Mouse (Mus musculus) liver, postnatal 0 days (tissue): ENCODE data around the gene Camta2. TPM values are rescaled to one million over a fixed set of nuclear protein-coding genes. Genes with fewer than 3 reads are reported as not detected.

Experiments
- ATAC-seq: fragments of 200-750 bp; cut with Nextera tagmentation; 2 replicates; pipeline ENCODE4 v1.8.0; 2017; ENCODE audit warnings: mild to moderate bottlenecking, moderate library complexity
- DNase-seq: peaks from one replicate; pipeline ENCODE4 v3.0.0-alpha.2; 2016
- H3K27ac ChIP-seq: fragments of 300-500 bp; sonication (generic); 2 replicates; pipeline ENCODE4 v1.5.1; 2014; ENCODE audit warnings: antibody characterized with exemption, moderate library complexity, mild to moderate bottlenecking, low read depth
- H3K27me3 ChIP-seq: fragments of 300-500 bp; sonication (generic); 2 replicates; pipeline ENCODE4 v1.6.1; 2014; ENCODE audit warnings: low read length, control low read depth, mixed read lengths; ENCODE audit not compliant: insufficient read depth
- H3K36me3 ChIP-seq: fragments of 300-500 bp; sonication (generic); replicated peaks from 2 replicates; pipeline ENCODE4 v1.6.1; 2014; ENCODE audit warnings: mild to moderate bottlenecking, control low read depth, low read length, moderate library complexity, mixed read lengths; ENCODE audit not compliant: insufficient read depth
- H3K4me1 ChIP-seq: fragments of 300-500 bp; sonication (generic); 2 replicates; pipeline ENCODE4 v1.6.1; 2014; ENCODE audit warnings: antibody characterized with exemption, mild to moderate bottlenecking, control low read depth; ENCODE audit not compliant: insufficient read depth
- H3K4me2 ChIP-seq: fragments of 300-500 bp; sonication (generic); 2 replicates; pipeline ENCODE4 v1.6.1; 2014; ENCODE audit warnings: low read depth, mild to moderate bottlenecking, low read length, moderate library complexity, mixed read lengths
- H3K4me3 ChIP-seq: fragments of 300-500 bp; sonication (generic); 2 replicates; pipeline ENCODE4 v1.5.1; 2014; ENCODE audit warnings: low read depth, low read length
- H3K9ac ChIP-seq: fragments of 300-500 bp; sonication (generic); replicated peaks from 2 replicates; pipeline ENCODE4 v1.6.1; 2014; ENCODE audit warnings: mild to moderate bottlenecking, moderate library complexity
- H3K9me3 ChIP-seq: fragments of 300-500 bp; sonication (generic); 2 replicates; pipeline ENCODE4 v1.6.1; 2016; ENCODE audit warnings: mild to moderate bottlenecking, control low read depth, low read length, mixed read lengths
- CTCF ChIP-seq: sonication (generic); IDR thresholded peaks from 2 replicates; pipeline ENCODE4 v1.5.1; 2016; ENCODE audit warnings: antibody characterized with exemption, low read depth
- EP300 ChIP-seq: IDR thresholded peaks from 2 replicates; pipeline ENCODE4 v1.6.1; 2016; ENCODE audit warnings: antibody characterized with exemption, low read depth, mild to moderate bottlenecking
- WGBS: fragments of 180-500 bp; shearing (Covaris S2); extraction: QIAGEN DNeasy Blood & Tissue Kit; methylation state at CpG from one replicate; pipeline ENCODE4 v1.1.7; 2014; ENCODE audit not compliant: insufficient replicate concordance; 5-methylcytosine and 5-hydroxymethylcytosine counted together
- polyA plus RNA-seq: library from polyadenylated mRNA; unstranded; fragments of >200 nt; fragmentation: Nextera tagmentation; extraction: Ambion mirVana; gene quantifications from 2 replicates; pipeline ENCODE4 v1.2.1, GENCODE M21; 2015

Gene Camta2
- polyA plus RNA-seq, 1 experiment from 2014 or later: 3.4 TPM

DNA sequence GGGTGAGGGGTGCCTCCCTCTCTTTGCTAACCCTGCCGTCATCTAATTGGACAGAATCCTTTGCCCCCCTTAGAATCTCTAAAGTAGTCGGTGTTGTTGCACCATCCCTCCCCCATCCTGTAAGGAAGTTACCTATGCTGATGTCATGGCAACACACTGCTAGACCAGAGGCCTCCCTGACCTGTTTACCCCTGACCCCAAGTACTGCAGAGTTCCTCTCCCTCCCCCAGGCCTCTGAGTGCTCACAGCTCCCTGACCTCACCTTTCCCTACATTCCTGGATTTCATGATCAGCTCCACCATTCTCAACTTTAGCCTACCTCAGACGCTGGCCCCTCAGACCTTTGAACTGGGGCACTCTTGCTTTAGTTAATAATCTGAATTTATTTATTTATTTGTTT is 18.2 kb upstream of the Camta2 start:
- ATAC-seq (peak; percentile 69), DNase-seq (no peak)
- WGBS: 58% methylated on average over 3 of the region's 3 CpGs
- no peak for TF ChIP-seq CTCF
- TF ChIP-seq EP300: no peak
- Histone ChIP-seq H3K27me3 (no peaks in the 10 kb centered on the region), H3K4me2 (no peak overlapping the region), H3K36me3 (peaks cover 55% of the 10 kb centered on the region), H3K4me3 (no peak overlapping the region), H3K27ac (no peak overlapping the region), H3K9me3 (no peaks in the 10 kb centered on the region), H3K9ac (no peak overlapping the region), H3K4me1 (peaks cover 11% of the 10 kb centered on the region)

DNA sequence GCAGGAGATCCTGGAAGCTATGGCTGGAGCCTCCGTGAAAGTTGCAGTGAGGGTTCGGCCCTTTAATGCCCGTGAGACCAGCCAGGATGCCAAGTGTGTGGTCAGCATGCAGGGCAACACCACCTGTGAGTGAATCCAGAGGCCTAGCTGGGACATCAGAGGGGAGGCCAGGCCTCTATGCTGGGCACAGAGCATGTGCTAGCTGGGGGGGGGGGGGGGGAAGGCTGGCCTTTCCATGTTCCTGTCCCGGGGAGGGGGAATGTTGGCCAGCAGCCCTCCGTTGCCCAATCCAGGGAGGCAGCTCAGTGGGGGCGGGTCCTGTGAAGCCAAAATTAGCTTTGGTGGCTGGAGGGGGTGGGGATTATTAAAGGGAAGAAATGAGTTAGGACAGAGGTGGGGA is 14.9 kb upstream of the Camta2 start:
- Histone ChIP-seq H3K9ac (peak overlapping the region; percentile 46), H3K36me3 (peaks cover 38% of the 10 kb centered on the region), H3K9me3 (no peaks in the 10 kb centered on the region), H3K27me3 (no peaks in the 10 kb centered on the region), H3K4me2 (peak overlapping the region; percentile 79), H3K4me3 (no peak overlapping the region), H3K4me1 (peaks cover 21% of the 10 kb centered on the region), H3K27ac (peak overlapping the region; percentile 95)
- DNase-seq (peak; percentile 66), ATAC-seq (no peak)
- no peak for TF ChIP-seq CTCF
- WGBS: 62% methylated on average over 6 of the region's 6 CpGs

DNA sequence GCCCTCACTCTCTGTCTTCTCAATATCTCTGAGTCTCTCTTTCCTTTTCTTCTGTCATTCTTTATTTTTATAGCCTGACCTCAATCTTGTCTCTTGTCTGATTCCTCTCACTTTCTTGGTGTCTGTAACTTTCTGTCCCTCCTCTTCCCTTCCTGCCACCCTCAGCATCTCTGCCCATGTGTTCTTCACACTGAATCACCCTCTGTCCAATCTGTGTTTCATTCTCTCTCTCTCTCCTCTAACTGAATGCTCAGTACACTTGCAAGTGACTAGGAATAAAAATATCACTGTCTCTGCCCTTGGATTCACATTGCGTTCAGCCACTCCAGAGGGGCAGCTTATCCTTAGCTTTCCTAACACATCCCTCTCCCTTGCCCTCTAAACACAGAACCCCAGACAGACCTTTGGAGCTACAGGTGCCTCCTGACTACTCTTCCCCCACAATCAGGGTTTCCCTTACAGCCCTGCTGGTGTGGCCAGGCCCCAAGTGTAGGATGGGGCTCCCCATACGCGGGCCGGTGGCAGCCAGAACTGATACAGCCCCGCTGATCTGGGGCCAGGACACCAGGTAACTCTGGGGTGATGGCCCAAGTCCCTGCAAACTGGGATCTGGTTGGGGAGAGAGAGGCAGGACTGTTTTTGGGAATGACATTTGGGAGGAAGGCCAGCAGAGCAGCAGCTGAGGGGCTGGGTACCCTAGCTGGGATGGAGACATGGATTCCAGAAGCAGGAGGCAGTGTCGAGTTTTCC is 14.3 kb upstream of the Camta2 start:
- no peak for TF ChIP-seq EP300
- TF ChIP-seq CTCF: no peak
- Histone ChIP-seq H3K36me3 (peaks cover 35% of the 10 kb centered on the region), H3K27me3 (no peaks in the 10 kb centered on the region), H3K4me3 (peak overlapping the region; percentile 73), H3K27ac (peak overlapping the region; percentile 95), H3K4me1 (peaks cover 21% of the 10 kb centered on the region), H3K9me3 (no peaks in the 10 kb centered on the region), H3K4me2 (peak overlapping the region; percentile 79), H3K9ac (peak overlapping the region; percentile 77)
- WGBS: 73% methylated on average over 6 of the region's 6 CpGs
- ATAC-seq (no peak), DNase-seq (no peak)

DNA sequence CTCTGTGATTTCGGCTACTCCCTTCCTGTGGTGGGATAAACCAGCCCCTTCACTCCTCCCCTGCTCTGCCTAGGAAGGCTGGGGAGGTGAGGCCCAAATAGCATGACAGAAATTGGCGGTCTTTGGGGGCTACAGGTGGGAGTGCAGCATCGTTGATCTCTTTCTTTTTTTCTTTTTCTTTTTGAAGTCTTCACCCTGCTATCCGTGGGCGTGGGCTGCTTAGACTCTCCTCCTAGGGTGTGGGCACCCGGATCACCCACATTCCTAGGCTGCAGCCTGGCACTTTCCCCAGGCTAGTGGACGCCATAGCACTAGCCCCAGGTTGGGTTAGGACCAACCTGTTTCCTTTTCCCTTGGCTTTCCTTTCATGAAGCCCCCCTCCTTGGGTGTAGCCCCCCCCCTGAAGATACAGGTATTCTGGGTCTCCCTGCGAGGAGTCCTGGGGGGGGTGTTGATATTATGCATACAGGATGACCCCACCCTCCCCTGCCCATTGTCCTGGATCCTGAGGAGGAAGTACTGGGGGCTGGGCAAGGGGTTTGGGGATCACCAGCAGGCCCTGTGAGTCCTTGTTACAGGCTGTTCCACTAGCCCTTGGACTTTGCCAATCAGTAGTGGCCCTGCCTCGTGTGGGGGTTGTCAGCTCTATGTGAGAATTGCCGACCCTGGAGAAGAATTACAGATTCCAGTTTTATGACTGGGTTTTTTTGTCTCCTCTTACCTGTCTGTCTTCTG is 13.5 kb upstream of the Camta2 start:
- ATAC-seq (no peak), DNase-seq (no peak)
- TF ChIP-seq CTCF (no peak), EP300 (no peak)
- H3K36me3 ChIP-seq: peaks cover 29% of the 10 kb centered on the region
- no peaks in the 10 kb centered on the region for H3K27me3 ChIP-seq
- H3K4me2 ChIP-seq: peak overlapping the region; percentile 79
- peak overlapping the region; percentile 77 for H3K9ac ChIP-seq
- H3K4me3 ChIP-seq: peak overlapping the region; percentile 73
- no peaks in the 10 kb centered on the region for H3K9me3 ChIP-seq
- peaks cover 21% of the 10 kb centered on the region for H3K4me1 ChIP-seq
- 18% methylated on average over 10 of the region's 10 CpGs for WGBS
- H3K27ac ChIP-seq: peak overlapping the region; percentile 95

DNA sequence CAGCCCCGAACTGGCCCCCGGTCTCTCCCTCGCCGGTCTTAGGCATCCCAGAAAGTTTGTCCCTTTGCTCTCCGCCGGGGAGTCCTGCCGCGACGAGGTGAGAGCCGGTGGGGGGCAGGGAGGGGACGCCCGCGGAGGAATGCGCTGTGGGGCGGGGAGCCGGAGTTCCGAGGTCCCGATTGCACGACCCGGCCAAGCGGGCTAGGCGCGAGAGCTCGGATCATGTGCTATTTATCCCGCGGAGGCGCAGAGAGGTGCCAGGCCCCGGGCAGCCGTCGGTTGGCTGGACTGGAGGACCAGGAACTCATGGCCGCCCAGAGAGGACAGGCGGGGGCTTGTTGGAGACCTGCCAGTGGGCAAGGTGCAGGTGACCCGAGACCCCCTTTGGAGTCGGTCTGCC is 12.7 kb upstream of the Camta2 start:
- Histone ChIP-seq H3K9me3 (no peaks in the 10 kb centered on the region), H3K27me3 (no peaks in the 10 kb centered on the region), H3K36me3 (peaks cover 22% of the 10 kb centered on the region), H3K4me2 (peak overlapping the region; percentile 79), H3K27ac (peak overlapping the region; percentile 95), H3K4me3 (peak overlapping the region; percentile 73), H3K4me1 (peaks cover 21% of the 10 kb centered on the region), H3K9ac (peak overlapping the region; percentile 77)
- peak; percentile 60 for ATAC-seq
- under 1% methylated on average over 34 of the region's 34 CpGs for WGBS
- DNase-seq: peak; percentile 78
- no peak for TF ChIP-seq CTCF
- TF ChIP-seq EP300: no peak

DNA sequence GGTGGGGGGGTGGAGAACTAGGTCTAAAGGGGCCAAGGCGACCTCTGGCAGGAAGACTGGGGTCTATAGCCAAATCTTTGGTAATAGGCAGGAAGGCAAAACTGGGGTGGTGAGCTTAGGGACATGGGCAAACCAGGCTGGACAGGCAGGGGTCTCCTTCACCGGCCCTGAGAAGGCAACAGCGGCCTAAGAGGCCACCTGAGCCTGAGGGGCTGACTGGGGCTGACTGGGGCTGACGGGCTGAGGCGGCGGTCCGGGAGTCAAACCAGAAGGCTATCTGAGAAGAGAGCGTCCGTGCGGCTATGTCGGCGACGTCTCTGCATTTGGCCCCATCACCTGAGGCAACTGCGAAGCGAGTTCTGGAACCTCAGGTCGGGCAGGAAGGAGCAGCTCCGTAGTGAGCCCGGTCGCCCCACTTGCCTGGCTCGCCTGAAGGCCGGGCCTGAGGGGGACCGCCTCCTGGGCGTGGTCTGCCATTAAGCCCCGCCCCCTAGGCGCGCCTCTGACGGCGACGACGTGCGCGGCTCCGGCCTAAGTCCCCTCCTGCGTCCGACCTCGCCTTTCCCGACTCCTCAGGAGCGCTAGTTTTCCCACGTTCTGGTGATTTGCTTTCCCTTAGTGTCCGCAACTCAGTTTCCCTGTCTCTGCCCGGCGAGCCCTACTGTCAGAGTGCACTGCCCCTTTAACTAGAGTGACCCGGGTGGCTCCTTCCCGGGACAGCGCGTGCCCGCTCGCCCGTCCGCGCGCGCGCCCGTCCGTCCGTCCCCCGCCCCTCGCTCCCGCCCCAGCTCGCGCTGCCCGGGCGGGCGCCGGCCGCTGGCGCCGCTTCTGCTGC is 12.0 kb upstream of the Camta2 start, which contains the start of the genes Inca1 and Kif1c:
TSS of gene Inca1 (minus strand) at position 434 of the 835 bp plus-strand sequence.
TSS of gene Kif1c (plus strand) at position 827 of the 835 bp plus-strand sequence.
- ATAC-seq: peak; percentile 94
- TF ChIP-seq CTCF: no peak
- no peak for TF ChIP-seq EP300
- 2% methylated on average over 47 of the region's 69 CpGs for WGBS
- Histone ChIP-seq H3K4me1 (peaks cover 21% of the 10 kb centered on the region), H3K27ac (peak within 1 kb of the TSS; percentile 95), H3K9ac (peak within 1 kb of the TSS; percentile 77), H3K36me3 (peaks cover 16% of the 10 kb centered on the region), H3K9me3 (no peaks in the 10 kb centered on the region), H3K4me3 (peak within 1 kb of the TSS; percentile 73), H3K27me3 (no peaks in the 10 kb centered on the region), H3K4me2 (peak within 1 kb of the TSS; percentile 79)
- DNase-seq: peak; percentile 95
